Mouse (Mus musculus) neural tube, embryonic 11.5 days (tissue): ENCODE results near the gene Tdg. TPM values are rescaled to one million over a fixed set of nuclear protein-coding genes. Genes with fewer than 3 reads are reported as not detected.

Experiments
- ATAC-seq: fragments of 200-750 bp; cut with Nextera tagmentation; 2 replicates; pipeline ENCODE4 v1.8.0; 2017; ENCODE audit warnings: moderate number of reproducible peaks, mild to moderate bottlenecking, moderate TSS enrichment, moderate library complexity; ENCODE audit not compliant: insufficient read depth, low FRiP score, low TSS enrichment
- DNase-seq: peaks from one replicate; pipeline ENCODE4 v3.0.0-alpha.2; 2015; ENCODE audit warnings: low spot score
- H3K27ac ChIP-seq: fragments of 300-500 bp; sonication (generic); 2 replicates; pipeline ENCODE4 v1.5.1; 2014; ENCODE audit warnings: low read depth, mild to moderate bottlenecking, low read length
- H3K27me3 ChIP-seq: fragments of 300-500 bp; sonication (generic); 2 replicates; pipeline ENCODE4 v1.6.1; 2014; ENCODE audit warnings: mild to moderate bottlenecking, low read length, mixed read lengths; ENCODE audit not compliant: control insufficient read depth, insufficient read depth
- H3K36me3 ChIP-seq: fragments of 300-500 bp; sonication (generic); 2 replicates; pipeline ENCODE4 v1.6.1; 2014; ENCODE audit warnings: mild to moderate bottlenecking, low read length, moderate library complexity, mixed read lengths; ENCODE audit not compliant: control insufficient read depth, insufficient read depth
- H3K4me1 ChIP-seq: fragments of 300-500 bp; sonication (generic); 2 replicates; pipeline ENCODE4 v1.6.1; 2014; ENCODE audit warnings: low read length, mixed read lengths; ENCODE audit not compliant: control insufficient read depth, insufficient read depth
- H3K4me2 ChIP-seq: fragments of 300-500 bp; sonication (generic); 2 replicates; pipeline ENCODE4 v1.6.1; 2014; ENCODE audit warnings: low read depth, mild to moderate bottlenecking, moderate library complexity
- H3K4me3 ChIP-seq: fragments of 300-500 bp; sonication (generic); 2 replicates; pipeline ENCODE4 v1.5.1; 2014; ENCODE audit warnings: low read depth, low read length
- H3K9ac ChIP-seq: fragments of 300-500 bp; sonication (generic); 2 replicates; pipeline ENCODE4 v1.6.1; 2014; ENCODE audit warnings: mild to moderate bottlenecking, low read length
- H3K9me3 ChIP-seq: fragments of 300-500 bp; sonication (generic); 2 replicates; pipeline ENCODE4 v1.6.1; 2016; ENCODE audit warnings: low read length; ENCODE audit not compliant: control insufficient read depth
- WGBS: fragments of 180-500 bp; shearing (Covaris S2); extraction: QIAGEN DNeasy Blood & Tissue Kit; methylation state at CpG from one replicate; pipeline ENCODE4 v1.1.7; 2014; 5-methylcytosine and 5-hydroxymethylcytosine counted together
- polyA plus RNA-seq: library from polyadenylated mRNA; unstranded; fragments of >200 nt; fragmentation: Nextera tagmentation; extraction: Ambion mirVana; gene quantifications from 2 replicates; pipeline ENCODE4 v1.2.1, GENCODE M21; 2014

Tdg gene
- polyA plus RNA-seq, 1 experiment from 2014 or later = 343 TPM

GRCm38 (mm10) chr10:82676949-82677348 is 47.3 kb downstream of the Tdg start:
- Histone ChIP-seq H3K9me3 (no peaks in the 10 kb centered on the region), H3K4me3 (no peak overlapping the region), H3K36me3 (no peaks in the 10 kb centered on the region), H3K27ac (no peak overlapping the region), H3K27me3 (no peaks in the 10 kb centered on the region), H3K4me2 (no peak overlapping the region), H3K9ac (no peak overlapping the region), H3K4me1 (no peaks in the 10 kb centered on the region)
- no peak for DNase-seq
- ATAC-seq = no peak
- WGBS = 87% methylated on average over 6 of the region's 6 CpGs

GRCm38 (mm10) chr10:82680769-82681168 is 51.1 kb downstream of the Tdg start:
- H3K9ac ChIP-seq = no peak overlapping the region
- DNase-seq = no peak

GRCm38 (mm10) chr10:82681639-82682038 is 52.0 kb downstream of the Tdg start:
- Histone ChIP-seq H3K4me3 (no peak overlapping the region), H3K4me2 (no peak overlapping the region), H3K27me3 (no peaks in the 10 kb centered on the region), H3K9me3 (no peaks in the 10 kb centered on the region), H3K36me3 (no peaks in the 10 kb centered on the region), H3K9ac (no peak overlapping the region), H3K4me1 (no peaks in the 10 kb centered on the region), H3K27ac (no peak overlapping the region)
- 85% methylated on average over 7 of the region's 7 CpGs for WGBS
- DNase-seq = no peak
- no peak for ATAC-seq

More at GRCm38 (mm10) chr10:82680769-82681168, 51.1 kb downstream of the Tdg start:
- Histone ChIP-seq H3K36me3 (no peaks in the 10 kb centered on the region), H3K27me3 (no peaks in the 10 kb centered on the region), H3K4me3 (no peak overlapping the region), H3K9me3 (no peaks in the 10 kb centered on the region), H3K27ac (no peak overlapping the region), H3K4me1 (no peaks in the 10 kb centered on the region), H3K4me2 (no peak overlapping the region)
- 88% methylated on average over 5 of the region's 5 CpGs for WGBS
- ATAC-seq = no peak

GRCm38 (mm10) chr10:82685440-82685839 is 55.8 kb downstream of the Tdg start:
- H3K9ac ChIP-seq = no peak overlapping the region
- H3K27me3 ChIP-seq = no peaks in the 10 kb centered on the region
- H3K4me1 ChIP-seq = no peaks in the 10 kb centered on the region
- DNase-seq (no peak), ATAC-seq (no peak)
- no peaks in the 10 kb centered on the region for H3K9me3 ChIP-seq
- H3K4me3 ChIP-seq = no peak overlapping the region
- no peak overlapping the region for H3K4me2 ChIP-seq
- H3K36me3 ChIP-seq = no peaks in the 10 kb centered on the region
- no peak overlapping the region for H3K27ac ChIP-seq
- WGBS = 78% methylated on average over 2 of the region's 2 CpGs

- no peak overlapping the region for H3K27ac ChIP-seq
- no peaks in the 10 kb centered on the region for H3K9me3 ChIP-seq
- ATAC-seq (no peak), DNase-seq (no peak)
- H3K4me2 ChIP-seq = no peak overlapping the region
- 81% methylated on average over 7 of the region's 7 CpGs for WGBS
- no peak overlapping the region for H3K4me3 ChIP-seq
- no peak overlapping the region for H3K9ac ChIP-seq
- no peaks in the 10 kb centered on the region for H3K36me3 ChIP-seq
- H3K27me3 ChIP-seq = no peaks in the 10 kb centered on the region
- H3K4me1 ChIP-seq = no peaks in the 10 kb centered on the region
These were observed 60.1 kb downstream of the Tdg start for GRCm38 (mm10) chr10:82689681-82690211.

- no peak within 1 kb of the TSS for H3K4me3 ChIP-seq
These were observed 60.9 kb downstream of the Tdg start, which contains the start of gene Glt8d2 for GRCm38 (mm10) chr10:82690494-82690893. Gene Glt8d2, minus strand, starts transcription at chr10:82690650.

GRCm38 (mm10) chr10:82695956-82696355 is 66.3 kb downstream of the Tdg start, which contains the start of gene Hcfc2:
Gene Hcfc2, plus strand, starts transcription at chr10:82696160.
- DNase-seq = no peak
- no peak for ATAC-seq
- Histone ChIP-seq H3K9me3 (no peaks in the 10 kb centered on the region), H3K4me2 (no peak within 1 kb of the TSS), H3K27me3 (no peaks in the 10 kb centered on the region), H3K27ac (no peak within 1 kb of the TSS), H3K4me3 (no peak within 1 kb of the TSS), H3K36me3 (no peaks in the 10 kb centered on the region), H3K9ac (no peak within 1 kb of the TSS), H3K4me1 (0 out of 2 replicates have a peak, but pooled peaks cover 2% of the 10 kb centered on the region)
- WGBS = 87% methylated on average over 5 of the region's 5 CpGs

More at GRCm38 (mm10) chr10:82690494-82690893, 60.9 kb downstream of the Tdg start, which contains the start of gene Glt8d2:
- 5% methylated on average over 14 of the region's 14 CpGs for WGBS
- Histone ChIP-seq H3K36me3 (no peaks in the 10 kb centered on the region), H3K27me3 (no peaks in the 10 kb centered on the region), H3K9me3 (no peaks in the 10 kb centered on the region), H3K4me2 (peak within 1 kb of the TSS; percentile 0; the same call in 1 of the 2 replicates), H3K27ac (no peak within 1 kb of the TSS), H3K4me1 (no peaks in the 10 kb centered on the region), H3K9ac (no peak within 1 kb of the TSS)
- DNase-seq = peak; percentile 67
- no peak for ATAC-seq

GRCm38 (mm10) chr10:82696453-82697079 is 66.9 kb downstream of the Tdg start:
- Histone ChIP-seq H3K27ac (no peak overlapping the region), H3K36me3 (no peaks in the 10 kb centered on the region), H3K9ac (no peak overlapping the region), H3K27me3 (no peaks in the 10 kb centered on the region), H3K4me3 (no peak overlapping the region), H3K9me3 (no peaks in the 10 kb centered on the region), H3K4me2 (no peak overlapping the region), H3K4me1 (0 out of 2 replicates have a peak, but pooled peaks cover 2% of the 10 kb centered on the region)
- ATAC-seq (no peak), DNase-seq (no peak)
- 73% methylated on average over 4 of the region's 4 CpGs for WGBS
